Mouse (Mus musculus): Measurements from ENCODE around the gene Mllt1. TPM values are rescaled to one million over a fixed set of nuclear protein-coding genes. Genes with fewer than 3 reads are reported as not detected.

Mllt1 gene
- polyA plus RNA-seq, 1 experiment from 2014 or later = 100 TPM

DNA sequence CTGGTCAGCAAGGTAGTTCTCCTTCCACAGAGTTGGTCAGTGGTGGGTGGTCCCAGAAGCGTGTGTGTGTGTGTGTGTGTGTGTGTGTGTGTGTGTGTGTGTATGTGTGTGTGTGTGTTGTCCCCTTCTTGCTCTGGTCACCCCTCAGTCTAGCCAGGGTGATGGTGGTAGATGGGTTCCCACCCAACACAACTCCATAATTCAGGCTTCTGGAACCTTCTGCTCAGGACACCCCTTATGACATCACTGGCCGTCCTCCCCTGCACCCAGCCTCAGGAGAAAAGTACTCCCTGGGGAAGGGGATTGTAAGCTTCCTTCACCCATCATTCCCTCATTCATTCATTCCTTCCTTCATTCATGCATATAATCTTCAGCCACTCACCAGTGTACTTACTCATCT lies 61.0 kb downstream of the Mllt1 start, which contains the start of gene Acsbg2:
Gene Acsbg2, minus strand, starts transcription at position 211 of the 400 bp plus-strand sequence.
- 92% methylated on average over 2 of the region's 2 CpGs for WGBS
- no peaks in the 10 kb centered on the region for H3K9me3 ChIP-seq (replicated peaks)
- no peak within 1 kb of the TSS for H3K27ac ChIP-seq
- no peaks in the 10 kb centered on the region for H3K36me3 ChIP-seq
- H3K4me3 ChIP-seq = no peak within 1 kb of the TSS
- no peak for ATAC-seq (ENCODE audit: low FRiP score)
- no peaks in the 10 kb centered on the region for H3K27me3 ChIP-seq
- H3K4me1 ChIP-seq = no peaks in the 10 kb centered on the region
- no peak within 1 kb of the TSS for H3K9ac ChIP-seq
- no peak within 1 kb of the TSS for H3K4me2 ChIP-seq (replicated peaks)

DNA sequence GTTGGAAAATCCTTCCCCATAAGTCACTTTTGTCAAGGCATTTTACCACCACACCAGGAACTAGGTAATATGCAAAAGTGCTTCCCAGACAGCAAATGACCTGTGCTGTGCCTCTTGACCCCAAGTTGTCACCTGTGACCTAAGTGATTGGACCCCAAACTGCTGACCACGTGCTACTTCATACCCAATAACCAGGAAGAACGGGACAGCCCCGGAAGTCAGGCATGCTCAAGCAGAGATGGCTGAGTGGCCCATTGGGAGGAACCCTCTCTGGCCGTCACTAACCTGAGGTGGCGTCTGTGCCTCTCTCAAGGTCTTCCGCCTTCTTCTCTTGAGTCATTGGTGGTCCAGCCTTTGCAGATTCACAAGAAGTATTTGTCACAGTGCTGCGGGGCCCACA lies 62.7 kb downstream of the Mllt1 start:
- H3K36me3 ChIP-seq = no peaks in the 10 kb centered on the region
- 78% methylated on average over 7 of the region's 7 CpGs for WGBS
- H3K4me3 ChIP-seq = no peak overlapping the region
- no peak for ATAC-seq (ENCODE audit: low FRiP score)
- H3K27ac ChIP-seq = no peak overlapping the region
- no peaks in the 10 kb centered on the region for H3K27me3 ChIP-seq
- no peak overlapping the region for H3K4me2 ChIP-seq (replicated peaks)
- no peak overlapping the region for H3K9ac ChIP-seq
- no peaks in the 10 kb centered on the region for H3K4me1 ChIP-seq
- no peaks in the 10 kb centered on the region for H3K9me3 ChIP-seq (replicated peaks)

DNA sequence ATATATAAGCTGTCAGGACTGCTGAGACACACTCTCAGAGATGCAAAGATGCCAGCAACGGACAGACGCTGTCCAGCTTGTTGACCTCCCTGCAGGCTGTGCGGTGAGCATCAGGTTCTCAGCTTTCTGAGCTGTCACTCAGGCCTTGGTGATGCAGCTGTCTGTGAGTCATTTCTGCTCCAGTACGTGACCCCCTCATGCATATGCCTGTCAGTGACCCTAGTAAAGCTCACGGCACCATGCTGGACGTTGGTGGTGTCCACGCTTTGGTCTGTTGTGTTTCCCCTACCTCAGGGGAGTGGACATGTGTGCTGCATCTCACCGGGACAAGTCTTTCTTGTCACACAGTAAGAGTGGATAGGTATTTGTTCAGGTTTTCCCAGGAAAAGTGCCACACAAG lies 63.4 kb downstream of the Mllt1 start:
- H3K4me3 ChIP-seq = no peak overlapping the region
- H3K9me3 ChIP-seq (replicated peaks) = peaks cover 5% of the 10 kb centered on the region
- no peak overlapping the region for H3K4me2 ChIP-seq (replicated peaks)
- H3K27ac ChIP-seq = no peak overlapping the region
- no peak for ATAC-seq (ENCODE audit: low FRiP score)
- H3K36me3 ChIP-seq = no peaks in the 10 kb centered on the region
- no peaks in the 10 kb centered on the region for H3K4me1 ChIP-seq
- no peak overlapping the region for H3K9ac ChIP-seq
- H3K27me3 ChIP-seq = no peaks in the 10 kb centered on the region
- WGBS = 68% methylated on average over 8 of the region's 8 CpGs

DNA sequence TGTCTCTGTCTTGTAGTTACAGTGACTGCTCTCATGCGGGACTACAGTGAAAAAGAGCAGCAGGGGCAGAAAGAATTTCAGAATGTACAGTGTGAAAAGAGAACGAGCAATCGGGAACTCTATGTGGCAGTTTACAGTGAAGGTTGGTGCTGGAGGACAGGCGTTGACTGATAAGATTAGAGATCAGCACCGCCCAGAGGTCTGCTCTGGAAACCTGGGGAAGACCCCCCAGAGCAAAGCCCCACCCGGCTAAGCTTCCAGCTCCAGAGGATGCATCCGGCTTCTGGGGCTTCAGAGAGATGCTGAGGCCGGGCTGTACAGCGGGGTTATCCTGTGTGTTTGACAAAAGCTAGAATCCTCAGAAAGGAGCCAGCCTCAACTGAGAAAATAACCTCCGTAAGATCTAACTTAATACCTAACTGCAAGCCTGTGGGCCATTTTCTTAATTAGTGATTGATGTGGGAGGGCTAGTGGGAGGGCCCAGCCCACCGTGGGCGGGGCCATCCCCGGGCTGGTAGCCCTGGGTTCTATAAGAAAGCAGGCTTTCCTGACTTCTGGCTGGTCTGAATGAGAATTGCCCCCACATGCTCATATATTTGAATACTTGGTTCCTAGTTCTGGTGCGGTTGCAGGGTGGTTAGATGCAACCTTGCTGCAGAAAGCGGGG lies 64.8 kb downstream of the Mllt1 start:
- ATAC-seq (ENCODE audit: low FRiP score) = no peak

DNA sequence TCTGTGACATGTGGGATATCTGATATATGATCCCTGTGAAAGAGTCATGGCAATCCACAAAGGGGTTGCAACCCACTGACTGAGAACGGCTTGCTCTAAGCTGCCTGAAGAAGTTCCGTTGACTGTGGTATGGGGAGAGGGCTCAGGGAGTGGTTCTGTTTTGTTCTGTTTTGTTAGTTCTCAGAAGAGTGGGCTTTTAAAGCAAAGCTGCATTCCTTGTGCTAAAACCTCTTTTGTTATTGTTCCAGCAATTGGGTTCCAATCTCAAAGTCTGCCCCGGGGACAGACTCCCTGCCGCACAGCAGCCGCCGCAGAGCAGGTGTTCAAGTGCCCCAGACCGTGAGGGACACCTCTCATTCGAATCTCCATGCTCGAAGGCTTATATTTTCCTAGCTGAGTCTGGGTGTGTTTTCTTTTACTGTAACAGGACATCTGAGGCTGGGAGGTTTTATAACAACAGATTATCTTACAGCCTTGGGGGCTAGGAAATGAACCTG lies 65.7 kb downstream of the Mllt1 start:
- Histone ChIP-seq H3K9ac (no peak overlapping the region), H3K27ac (no peak overlapping the region), H3K9me3 (replicated peaks) (peaks cover 5% of the 10 kb centered on the region), H3K27me3 (no peaks in the 10 kb centered on the region), H3K4me3 (no peak overlapping the region), H3K4me1 (no peaks in the 10 kb centered on the region), H3K4me2 (replicated peaks) (no peak overlapping the region), H3K36me3 (no peaks in the 10 kb centered on the region)
- ATAC-seq (ENCODE audit: low FRiP score) = no peak
- 66% methylated on average over 9 of the region's 9 CpGs for WGBS

More for the DNA sequence above, 64.8 kb downstream of the Mllt1 start:
- Histone ChIP-seq H3K36me3 (no peaks in the 10 kb centered on the region), H3K4me2 (replicated peaks) (no peak overlapping the region), H3K4me3 (no peak overlapping the region), H3K4me1 (no peaks in the 10 kb centered on the region), H3K27me3 (no peaks in the 10 kb centered on the region), H3K9ac (no peak overlapping the region), H3K9me3 (replicated peaks) (peaks cover 5% of the 10 kb centered on the region), H3K27ac (no peak overlapping the region)
- WGBS = 77% methylated on average over 15 of the region's 15 CpGs

DNA sequence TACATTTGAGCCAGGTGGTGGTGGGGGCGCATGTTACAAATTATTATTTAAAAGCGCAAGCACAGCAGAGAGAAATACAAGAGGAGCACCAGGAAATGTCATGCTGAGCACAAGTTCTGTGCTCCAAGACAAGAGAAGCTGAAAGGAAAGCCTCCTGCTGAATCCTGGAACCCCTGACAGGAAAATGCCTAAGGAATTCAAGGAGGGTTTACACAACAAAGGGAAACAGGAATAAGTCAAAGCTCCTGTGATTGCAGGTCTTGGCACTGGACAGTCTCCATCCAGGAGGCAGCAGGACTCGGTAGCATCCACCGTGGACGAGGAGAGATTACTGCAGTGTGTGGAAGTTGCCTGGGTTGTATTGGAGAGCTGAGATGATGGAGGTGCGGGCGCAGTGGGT lies 69.1 kb downstream of the Mllt1 start:
- Histone ChIP-seq H3K4me3 (no peak overlapping the region), H3K4me2 (replicated peaks) (no peak overlapping the region), H3K9ac (no peak overlapping the region), H3K4me1 (no peaks in the 10 kb centered on the region), H3K36me3 (no peaks in the 10 kb centered on the region), H3K27ac (no peak overlapping the region), H3K27me3 (no peaks in the 10 kb centered on the region), H3K9me3 (replicated peaks) (peaks cover 5% of the 10 kb centered on the region)
- no peak for ATAC-seq (ENCODE audit: low FRiP score)
- 66% methylated on average over 7 of the region's 7 CpGs for WGBS

DNA sequence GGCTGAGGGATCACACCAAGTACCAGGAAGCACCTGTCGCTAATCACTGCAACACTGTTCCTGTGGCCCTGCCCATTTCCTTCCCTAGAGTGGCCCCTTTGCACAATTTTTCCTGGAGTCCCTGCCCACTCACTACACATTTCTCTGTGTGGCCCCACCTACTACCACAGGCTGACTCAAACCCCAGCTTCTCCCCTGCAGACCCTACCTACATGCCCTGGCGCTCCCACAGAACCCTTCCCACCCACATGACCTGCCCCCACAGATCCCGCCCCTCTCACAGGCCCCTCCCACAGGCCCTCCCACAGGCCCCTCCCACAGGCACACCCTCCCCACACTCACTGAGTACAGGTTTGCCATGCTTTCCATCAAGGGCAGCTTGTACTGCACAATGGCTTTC lies 74.0 kb downstream of the Mllt1 start:
- H3K27me3 ChIP-seq = no peaks in the 10 kb centered on the region
- ATAC-seq (ENCODE audit: low FRiP score) = no peak
- WGBS = 54% methylated on average over 3 of the region's 3 CpGs

DNA sequence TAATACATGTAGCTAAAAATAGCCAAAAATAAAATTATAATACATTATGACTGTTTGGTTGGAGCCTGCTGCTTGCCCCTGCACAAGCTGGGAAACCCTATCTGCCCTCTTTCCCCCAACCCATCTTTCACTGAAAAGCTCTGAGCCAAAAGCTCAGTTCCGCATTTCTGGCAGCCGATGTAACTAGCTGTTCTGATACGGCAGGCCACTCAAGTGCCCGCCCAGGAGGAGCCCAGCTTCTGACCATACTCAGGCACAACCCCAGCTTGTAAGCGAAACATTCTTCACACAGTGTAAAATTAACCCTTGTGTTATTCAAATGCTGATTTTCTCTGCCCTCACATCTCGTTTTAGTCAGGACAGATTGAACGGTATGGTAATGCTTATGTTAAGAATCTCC lies 76.3 kb downstream of the Mllt1 start:
- no peak overlapping the region for H3K9ac ChIP-seq
- no peak overlapping the region for H3K4me3 ChIP-seq
- no peak overlapping the region for H3K27ac ChIP-seq
- no peaks in the 10 kb centered on the region for H3K27me3 ChIP-seq
- H3K36me3 ChIP-seq = no peaks in the 10 kb centered on the region
- no peak overlapping the region for H3K4me2 ChIP-seq (replicated peaks)
- ATAC-seq (ENCODE audit: low FRiP score) = no peak
- no peaks in the 10 kb centered on the region for H3K4me1 ChIP-seq
- H3K9me3 ChIP-seq (replicated peaks) = no peaks in the 10 kb centered on the region
- 58% methylated on average over 7 of the region's 7 CpGs for WGBS

More for the DNA sequence above, 74.0 kb downstream of the Mllt1 start:
- no peak overlapping the region for H3K4me2 ChIP-seq (replicated peaks)
- no peak overlapping the region for H3K27ac ChIP-seq
- H3K9me3 ChIP-seq (replicated peaks) = no peaks in the 10 kb centered on the region
- H3K4me3 ChIP-seq = no peak overlapping the region
- no peaks in the 10 kb centered on the region for H3K36me3 ChIP-seq
- H3K9ac ChIP-seq = no peak overlapping the region
- no peaks in the 10 kb centered on the region for H3K4me1 ChIP-seq

DNA sequence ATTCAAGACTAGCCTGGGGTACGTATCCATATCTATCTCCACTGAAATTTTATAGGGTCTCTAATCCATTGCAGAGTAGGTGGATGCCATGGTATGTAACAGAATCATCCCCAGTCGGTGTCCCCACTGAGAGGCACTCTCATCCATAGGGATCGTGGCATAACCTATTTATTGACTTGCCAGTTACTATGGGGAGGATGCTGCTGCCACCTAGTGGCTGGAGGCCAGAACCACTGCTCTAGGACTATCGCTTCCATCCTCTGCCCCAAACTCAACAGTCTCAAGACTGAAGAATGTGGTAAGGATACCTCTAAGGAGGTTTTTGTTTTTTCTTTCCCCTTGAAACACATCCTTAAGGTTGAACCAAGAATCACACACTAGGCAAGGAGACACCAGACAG lies 77.0 kb downstream of the Mllt1 start:
- WGBS = 54% methylated on average over 4 of the region's 4 CpGs
- Histone ChIP-seq H3K36me3 (no peaks in the 10 kb centered on the region), H3K4me1 (no peaks in the 10 kb centered on the region), H3K9me3 (replicated peaks) (no peaks in the 10 kb centered on the region), H3K27me3 (no peaks in the 10 kb centered on the region), H3K9ac (no peak overlapping the region), H3K4me2 (replicated peaks) (no peak overlapping the region), H3K4me3 (no peak overlapping the region), H3K27ac (no peak overlapping the region)
- ATAC-seq (ENCODE audit: low FRiP score) = no peak

DNA sequence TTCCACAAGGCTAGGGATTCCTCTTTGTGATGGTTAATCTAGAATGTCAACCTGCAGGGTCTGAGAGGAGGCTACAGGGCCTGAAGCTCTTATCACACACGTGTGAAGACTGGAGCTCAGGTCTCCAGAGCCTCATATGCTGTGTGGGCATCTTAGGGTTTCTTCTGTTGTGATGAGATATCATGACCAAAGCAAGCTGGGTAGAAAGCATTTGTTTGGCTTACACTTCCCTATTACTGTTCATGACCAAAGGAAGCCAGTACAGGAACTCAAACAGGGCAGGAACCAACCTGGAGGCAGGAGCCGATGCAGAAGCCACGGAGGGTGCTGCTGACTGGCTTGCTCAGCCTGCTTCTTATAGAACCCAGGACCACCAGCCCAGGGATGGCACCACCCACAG lies 79.8 kb downstream of the Mllt1 start:
- ATAC-seq (ENCODE audit: low FRiP score) = no peak
- WGBS = 89% methylated on average over 3 of the region's 3 CpGs
- Histone ChIP-seq H3K9me3 (replicated peaks) (no peaks in the 10 kb centered on the region), H3K27ac (no peak overlapping the region), H3K4me3 (no peak overlapping the region), H3K4me1 (no peaks in the 10 kb centered on the region), H3K4me2 (replicated peaks) (no peak overlapping the region), H3K27me3 (no peaks in the 10 kb centered on the region), H3K36me3 (no peaks in the 10 kb centered on the region), H3K9ac (no peak overlapping the region)

DNA sequence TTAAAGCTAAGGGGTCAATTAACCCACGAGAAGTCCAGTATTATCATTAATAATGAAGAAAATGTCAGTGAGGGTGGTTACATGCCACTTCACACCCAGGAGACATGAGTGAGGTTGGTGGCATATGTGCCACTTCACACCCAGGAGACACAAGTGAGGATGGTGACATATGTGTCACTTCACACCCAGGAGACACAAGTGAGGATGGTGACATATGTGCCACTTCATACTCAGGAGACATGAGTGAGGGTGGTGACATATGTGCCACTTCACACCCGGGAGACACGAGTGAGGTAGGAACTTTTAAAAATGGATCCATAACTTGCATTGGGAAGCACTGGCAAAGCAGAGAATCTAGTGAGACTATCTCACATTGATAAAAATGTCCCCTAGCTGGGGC lies 84.0 kb downstream of the Mllt1 start:
- H3K27ac ChIP-seq = no peak overlapping the region
- no peak overlapping the region for H3K4me2 ChIP-seq (replicated peaks)
- no peak for ATAC-seq (ENCODE audit: low FRiP score)
- H3K9ac ChIP-seq = no peak overlapping the region
- H3K36me3 ChIP-seq = no peaks in the 10 kb centered on the region
- no peaks in the 10 kb centered on the region for H3K9me3 ChIP-seq (replicated peaks)
- H3K27me3 ChIP-seq = no peaks in the 10 kb centered on the region
- 80% methylated on average over 3 of the region's 3 CpGs for WGBS
- no peak overlapping the region for H3K4me3 ChIP-seq
- no peaks in the 10 kb centered on the region for H3K4me1 ChIP-seq

DNA sequence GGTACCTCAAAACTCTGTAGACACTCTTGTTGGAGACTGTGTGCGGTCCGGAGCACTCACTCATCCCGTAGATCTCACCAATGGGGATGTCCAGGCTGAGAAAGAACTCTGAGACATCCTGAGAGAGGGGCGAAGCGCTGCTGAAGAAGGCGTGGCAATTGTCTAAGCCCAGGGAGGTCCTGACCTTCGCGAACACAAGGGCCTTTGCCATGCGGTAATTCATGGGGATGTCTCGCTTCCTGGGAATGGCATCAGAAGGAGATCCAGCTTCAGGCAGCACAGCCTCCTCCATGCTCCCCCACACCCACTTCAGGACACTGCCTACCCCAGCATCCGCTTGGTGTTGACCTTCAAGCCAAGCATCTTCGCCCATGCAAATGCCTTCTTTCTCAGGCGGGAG lies 85.5 kb downstream of the Mllt1 start:
- WGBS = 81% methylated on average over 13 of the region's 13 CpGs
- Histone ChIP-seq H3K27me3 (no peaks in the 10 kb centered on the region), H3K36me3 (no peaks in the 10 kb centered on the region)

DNA sequence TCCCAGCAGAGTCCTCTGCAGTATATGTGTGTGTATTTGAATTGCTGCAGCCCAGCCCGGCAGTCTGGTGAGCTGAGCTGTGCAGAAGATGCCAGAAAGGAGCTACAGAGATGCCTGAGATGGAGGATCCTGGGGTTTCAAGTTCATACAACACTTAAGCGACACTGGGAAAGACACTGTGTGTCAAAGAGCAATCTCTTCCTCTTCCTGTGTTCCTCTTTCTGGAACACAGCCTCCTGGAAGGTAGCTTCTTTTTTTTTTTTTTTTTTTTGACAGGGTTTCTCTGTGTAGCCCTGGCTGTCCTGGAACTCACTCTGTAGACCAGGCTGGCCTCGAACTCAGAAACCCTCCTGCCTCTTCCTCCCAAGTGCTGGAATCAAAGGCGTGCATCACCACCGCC lies 86.4 kb downstream of the Mllt1 start:
- no peak for ATAC-seq (ENCODE audit: low FRiP score)
- WGBS = 83% methylated on average over 5 of the region's 5 CpGs
- H3K27me3 ChIP-seq = no peaks in the 10 kb centered on the region

More for the DNA sequence above, 85.5 kb downstream of the Mllt1 start:
- Histone ChIP-seq H3K9me3 (replicated peaks) (no peaks in the 10 kb centered on the region), H3K27ac (no peak overlapping the region), H3K4me2 (replicated peaks) (no peak overlapping the region), H3K9ac (no peak overlapping the region), H3K4me3 (no peak overlapping the region), H3K4me1 (no peaks in the 10 kb centered on the region)
- ATAC-seq (ENCODE audit: low FRiP score) = no peak

More for the DNA sequence above, 86.4 kb downstream of the Mllt1 start:
- Histone ChIP-seq H3K36me3 (no peaks in the 10 kb centered on the region), H3K4me1 (no peaks in the 10 kb centered on the region), H3K9me3 (replicated peaks) (no peaks in the 10 kb centered on the region), H3K27ac (no peak overlapping the region), H3K9ac (no peak overlapping the region), H3K4me3 (no peak overlapping the region), H3K4me2 (replicated peaks) (no peak overlapping the region)
